Mouse (Mus musculus): ENCODE measurements at regions not wholly inside any gene's neighbourhood (a gene's known extent, or its start where the extent isn't known, plus 50 kb on each side); places are given as distances from the start of the nearest gene placed in this dataset.
"Not testable (repeated sequence)": the region's sequence is repeated elsewhere in the genome, so short reads cannot be mapped to it uniquely, and the experiment has no call there.

- DNase-seq (ENCODE audit: low spot score in 2 of 2): peak; percentile 19 to 81
These were observed 54.0 kb upstream of the Usp47 start for GRCm38 (mm10) chr7:111969198-111969887.

GRCm38 (mm10) chr7:111968261-111968660 is 55.0 kb upstream of the Usp47 start:
- DNase-seq (ENCODE audit: low spot score in 2 of 2): no peak

- no peak for DNase-seq (ENCODE audit: low spot score in 2 of 2)
These were observed 56.6 kb upstream of the Usp47 start for GRCm38 (mm10) chr7:111966716-111967115.

- no peak for DNase-seq (ENCODE audit: low spot score in 2 of 2)
These were observed 59.3 kb upstream of the Usp47 start for GRCm38 (mm10) chr7:111963969-111964368.

- DNase-seq (ENCODE audit: low spot score in 2 of 2): peak in 1 of 2 experiments; percentile 36
These were observed 63.3 kb upstream of the Usp47 start for GRCm38 (mm10) chr7:111959977-111960376.

- DNase-seq (ENCODE audit: low spot score in 2 of 2): no peak
These were observed 66.6 kb upstream of the Usp47 start for GRCm38 (mm10) chr7:111956671-111957070.

GRCm38 (mm10) chr7:111939631-111940030 is 83.7 kb upstream of the Usp47 start:
- DNase-seq (ENCODE audit: low spot score in 2 of 2): no peak

DNA sequence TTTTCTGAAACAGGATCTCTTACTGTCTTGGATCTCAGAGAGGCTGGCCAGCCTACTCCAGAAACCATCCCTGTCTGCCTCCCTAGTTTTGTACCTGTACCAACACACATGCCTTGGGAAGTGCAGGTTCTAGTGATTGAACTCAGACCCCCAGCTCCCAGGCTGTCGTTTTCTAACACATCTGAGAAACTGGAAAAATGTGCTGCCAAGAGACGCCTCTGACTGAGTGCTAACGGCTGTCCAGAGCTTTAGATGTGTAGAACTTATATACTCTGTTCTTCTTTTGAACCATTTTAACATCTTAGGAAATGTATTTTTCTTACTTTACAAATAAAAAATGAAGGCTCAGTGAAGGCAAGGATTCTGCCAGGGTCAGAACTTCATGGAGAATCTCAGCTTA is 85.8 kb upstream of the Usp47 start:
- DNase-seq (ENCODE audit: low spot score in 2 of 2): no peak

DNA sequence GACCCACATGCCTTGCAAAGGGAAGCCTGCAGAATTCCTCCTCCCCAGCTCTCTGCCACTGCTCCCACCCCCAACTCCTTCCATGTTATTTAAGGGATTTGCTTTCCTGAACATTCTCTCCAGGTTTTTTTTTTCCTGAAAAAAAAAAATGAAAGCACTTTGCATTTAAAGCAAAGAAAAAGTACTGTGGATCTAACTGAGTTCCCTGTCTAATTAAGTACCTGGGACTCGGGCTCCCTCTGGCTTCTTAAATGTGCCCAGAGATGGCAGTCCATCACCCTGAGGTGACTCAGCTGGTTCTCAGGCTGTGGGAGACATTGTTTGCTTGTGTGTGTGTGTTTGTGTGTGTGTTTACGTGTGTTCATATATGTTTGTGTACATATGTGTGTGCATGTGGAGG is 86.2 kb upstream of the Usp47 start:
- no peak for DNase-seq (ENCODE audit: low spot score in 2 of 2)

GRCm38 (mm10) chr7:111932725-111933124 is 90.6 kb upstream of the Usp47 start:
- DNase-seq (ENCODE audit: low spot score in 2 of 2): no peak

DNA sequence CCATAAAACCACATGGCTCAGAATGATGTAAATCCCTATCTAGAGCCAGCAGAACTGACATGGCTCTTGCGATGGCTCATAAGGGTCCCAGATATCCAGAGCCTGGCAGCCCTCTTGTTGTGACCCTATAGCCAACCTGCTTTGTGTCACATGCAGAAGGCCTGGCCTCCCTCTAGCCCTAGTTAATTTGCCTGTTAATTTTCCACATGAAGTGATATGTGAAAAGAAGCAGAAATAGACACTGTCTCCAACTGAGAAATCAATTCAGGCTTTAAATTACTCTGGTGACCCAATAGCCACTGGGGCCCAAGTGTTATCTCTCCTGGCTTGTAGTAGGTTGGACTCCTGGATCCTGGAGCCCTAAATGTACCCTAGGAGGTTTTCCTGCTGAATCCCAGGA is 103.3 kb upstream of the Usp47 start:
- no peak for DNase-seq (ENCODE audit: low spot score in 2 of 2)

GRCm38 (mm10) chr7:111903741-111904231 is 119.5 kb upstream of the Usp47 start:
- DNase-seq (ENCODE audit: low spot score in 2 of 2): peak; percentile 53

DNA sequence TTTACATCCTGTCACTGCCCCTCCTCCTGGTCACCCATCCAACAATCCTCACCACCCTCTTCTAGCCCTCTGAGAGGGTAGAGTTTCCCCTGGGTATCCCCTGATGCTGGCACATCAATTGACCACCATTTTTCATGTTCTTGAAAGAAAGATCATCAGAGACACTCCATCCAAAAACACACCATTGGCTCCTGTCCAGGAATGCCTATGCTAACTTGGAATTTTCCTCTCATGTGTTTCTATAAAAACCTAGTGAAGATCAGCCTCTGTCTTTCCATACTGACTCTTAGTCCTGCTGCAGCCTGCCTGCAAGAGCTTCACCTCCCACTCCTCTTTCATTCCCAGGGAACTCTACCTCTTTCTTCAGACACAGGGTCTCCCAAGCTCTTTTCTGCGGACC is 117.2 kb upstream of the Galnt18 start:
- no peak for DNase-seq (ENCODE audit: low spot score in 2 of 2)

DNA sequence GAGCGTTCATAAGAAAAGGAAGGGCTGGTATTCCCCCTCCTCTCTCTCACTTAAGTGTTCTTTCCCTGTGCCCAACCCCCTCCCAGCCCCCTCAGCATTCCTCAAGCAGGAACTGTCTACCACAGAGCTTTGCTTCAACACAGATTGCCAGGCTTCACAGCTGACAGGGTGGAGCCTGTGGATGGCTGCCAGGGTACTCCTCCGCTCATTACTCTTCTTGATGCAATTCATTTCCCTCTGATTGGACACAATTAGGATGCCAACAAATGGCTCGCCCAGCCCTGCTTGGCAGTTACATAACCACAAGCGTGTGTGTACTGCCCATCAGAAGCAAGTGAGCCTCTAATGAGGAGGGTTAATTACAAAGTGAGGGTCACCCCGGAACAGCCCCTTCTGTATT is 116.5 kb upstream of the Galnt18 start:
- peak; percentile 71 to 80 for DNase-seq (ENCODE audit: low spot score in 2 of 2)

DNA sequence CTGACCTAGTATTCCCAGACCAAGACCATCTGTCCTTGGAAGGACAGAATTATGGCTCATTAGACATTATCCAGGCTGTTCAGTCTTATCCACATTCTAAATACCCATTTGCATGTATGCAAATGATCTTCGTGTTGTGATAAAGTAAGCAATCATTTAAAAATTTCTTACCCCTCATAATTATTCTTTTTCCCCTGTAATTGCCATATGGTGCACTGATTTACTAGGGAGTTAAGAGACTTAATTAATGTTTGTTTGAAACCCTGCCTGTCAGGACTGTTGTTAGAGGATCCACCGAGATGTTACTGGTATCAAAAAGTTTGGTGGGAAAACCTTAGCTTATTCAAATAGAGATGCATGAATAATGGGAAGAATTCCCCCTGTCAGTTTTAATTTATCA is 103.2 kb upstream of the Galnt18 start:
- DNase-seq (ENCODE audit: low spot score in 2 of 2): no peak

DNA sequence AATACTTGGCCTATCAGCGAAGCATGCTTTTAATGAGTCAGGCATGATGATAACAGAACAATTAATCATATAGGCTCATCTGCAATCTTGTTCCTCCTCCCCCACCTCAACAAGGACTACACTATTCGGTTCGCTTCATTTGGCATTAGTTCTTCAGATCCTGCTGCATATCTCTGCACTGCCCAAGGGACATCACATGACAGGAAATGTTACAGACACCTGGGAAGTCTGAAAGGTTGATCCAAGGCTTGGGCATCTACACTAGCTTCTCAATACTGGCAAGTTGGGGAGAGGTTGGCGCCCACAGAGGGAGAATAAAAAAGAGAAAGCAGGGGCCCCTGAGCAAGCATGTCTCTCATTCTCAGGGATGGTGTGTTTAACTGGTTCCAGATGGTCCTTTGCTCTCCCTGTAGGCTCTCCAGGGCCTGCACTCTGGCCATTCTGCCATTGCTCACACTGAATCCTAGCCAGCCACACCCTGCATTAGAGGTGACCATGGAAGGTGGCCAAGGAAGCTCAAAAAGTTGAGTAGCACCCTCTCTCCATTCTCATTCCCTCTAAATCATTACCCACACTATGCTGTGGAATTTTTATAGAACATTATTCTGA is 100.4 kb upstream of the Galnt18 start:
- DNase-seq (ENCODE audit: low spot score in 2 of 2): no peak

GRCm38 (mm10) chr7:111877591-111877990 is 97.8 kb upstream of the Galnt18 start:
- DNase-seq (ENCODE audit: low spot score in 2 of 2): no peak

DNA sequence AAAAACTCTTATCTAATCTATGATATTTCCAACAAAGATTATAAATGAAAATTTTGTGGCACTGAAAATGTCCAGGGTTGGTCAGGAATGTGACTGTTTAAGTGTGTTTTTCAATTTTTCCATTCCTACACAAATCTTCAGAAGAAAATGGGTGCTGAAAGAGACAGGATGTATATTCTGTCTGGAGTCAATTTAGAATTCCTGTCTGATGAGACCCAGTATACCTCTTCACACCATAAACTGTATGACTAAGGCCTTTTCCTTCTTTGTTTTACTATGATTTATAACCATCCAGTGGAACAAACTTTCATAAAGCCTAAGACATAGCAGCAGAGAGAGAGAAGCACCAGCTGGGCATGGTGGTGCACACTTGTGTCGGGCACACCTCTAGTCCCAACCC is 96.2 kb upstream of the Galnt18 start:
- no peak for DNase-seq (ENCODE audit: low spot score in 2 of 2)

DNA sequence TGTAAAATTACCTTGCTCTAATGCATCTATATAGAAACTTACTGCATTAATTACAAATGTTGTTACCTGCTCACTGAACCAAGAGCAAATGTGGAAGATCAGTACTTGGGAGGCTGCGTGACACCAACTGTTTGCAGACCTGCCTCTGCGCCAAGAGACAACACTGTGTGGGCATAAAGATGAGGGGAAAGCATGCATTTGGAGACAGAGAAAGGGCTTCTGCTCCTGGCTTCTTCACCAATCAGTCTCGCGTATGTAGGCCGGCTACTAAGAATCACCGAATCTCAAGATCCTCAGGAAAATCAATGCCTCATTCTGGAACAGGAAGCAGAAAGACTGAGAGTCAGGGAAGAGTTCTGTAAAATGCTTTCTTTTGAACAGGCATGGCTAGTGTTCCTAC is 89.6 kb upstream of the Galnt18 start:
- peak in 1 of 2 experiments; percentile 31 for DNase-seq (ENCODE audit: low spot score in 2 of 2)

DNA sequence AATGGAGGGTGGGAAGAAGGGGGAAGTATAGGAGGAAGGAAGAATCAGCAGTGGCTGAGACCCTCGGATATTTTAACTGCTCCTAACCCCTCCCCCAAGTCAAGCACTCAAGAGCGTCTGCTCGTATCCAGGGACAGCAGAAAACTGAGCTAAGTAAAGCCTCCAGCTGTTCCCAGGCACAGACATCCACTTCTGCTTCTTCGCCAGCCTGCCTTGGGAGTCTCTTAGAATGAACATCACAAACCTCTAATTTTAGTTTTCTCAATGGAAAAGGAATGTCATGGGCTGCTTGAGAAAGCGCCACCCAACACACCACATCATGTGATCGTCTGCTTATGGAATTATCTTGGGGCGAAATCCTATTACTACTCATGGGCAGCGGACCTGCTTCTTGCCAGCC is 83.3 kb upstream of the Galnt18 start:
- no peak for DNase-seq (ENCODE audit: low spot score in 2 of 2)

GRCm38 (mm10) chr7:111858291-111858690 is 78.5 kb upstream of the Galnt18 start:
- DNase-seq (ENCODE audit: low spot score in 2 of 2): not testable (repeated sequence)

DNA sequence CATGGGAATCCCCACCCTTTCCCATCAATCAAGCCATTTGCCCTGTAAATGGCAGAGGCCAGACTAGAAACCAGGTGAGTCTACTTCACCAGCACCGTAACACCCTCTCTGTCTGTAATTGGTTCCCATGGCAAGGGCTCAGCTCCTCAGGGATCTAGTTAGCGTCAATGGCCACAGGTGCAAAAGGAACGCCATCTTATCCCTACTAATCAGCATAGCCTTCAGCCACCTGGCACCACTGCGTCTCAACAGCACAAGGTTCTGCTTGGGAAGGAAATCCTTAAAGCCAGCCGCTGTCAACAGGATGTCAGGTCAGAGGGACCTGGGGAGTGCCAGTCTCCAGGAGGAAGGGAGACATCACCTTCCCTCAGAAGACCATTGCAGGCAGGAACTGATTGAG is 77.2 kb upstream of the Galnt18 start:
- no peak for DNase-seq (ENCODE audit: low spot score in 2 of 2)

DNA sequence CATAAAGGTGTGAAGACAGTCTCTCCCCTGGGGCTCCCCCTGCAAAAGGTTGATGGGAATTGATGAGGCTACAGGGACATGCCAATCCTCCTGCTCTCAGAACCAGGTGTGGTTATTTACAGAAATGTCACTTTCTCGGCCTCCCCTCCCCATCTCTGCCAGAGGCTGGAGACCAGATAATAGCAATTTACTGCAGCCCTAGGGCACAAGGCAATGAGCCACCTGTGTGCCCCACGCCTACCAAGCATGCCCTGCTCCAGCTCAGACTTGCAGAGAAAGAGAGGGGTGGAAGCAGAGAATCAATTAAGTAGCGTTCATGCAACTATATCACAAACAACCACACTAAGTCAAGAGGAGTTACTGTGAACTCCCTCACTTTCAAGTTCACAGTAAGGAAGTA is 75.5 kb upstream of the Galnt18 start:
- DNase-seq (ENCODE audit: low spot score in 2 of 2): no peak

DNA sequence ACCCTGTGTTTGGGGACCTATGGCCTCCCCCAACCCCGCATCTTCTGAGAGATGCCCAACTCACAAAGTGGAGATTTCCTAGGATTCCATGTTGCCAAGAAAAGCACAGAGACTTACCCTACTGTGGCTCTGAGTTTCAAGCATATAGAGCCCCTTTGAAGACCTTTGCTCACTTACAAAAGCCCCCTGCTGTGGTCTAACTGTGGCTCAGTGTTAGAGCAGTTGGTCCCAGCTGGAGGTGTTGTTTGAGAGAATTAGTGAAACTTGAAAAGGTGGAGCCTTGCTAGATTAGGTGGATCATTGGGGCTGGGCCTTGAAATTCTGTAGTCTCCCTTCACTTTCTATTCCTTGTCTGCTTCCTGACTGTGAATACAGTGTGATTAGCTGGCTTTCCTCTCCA is 66.6 kb upstream of the Galnt18 start:
- no peak for DNase-seq (ENCODE audit: low spot score in 2 of 2)
